Mouse (Mus musculus) heart, embryonic 15.5 days (tissue): ENCODE results near the gene Mei4. TPM values are rescaled to one million over a fixed set of nuclear protein-coding genes. Genes with fewer than 3 reads are reported as not detected.

ENCODE experiments used
- ATAC-seq: fragments of 200-750 bp; cut with Nextera tagmentation; replicated peaks from 2 replicates; pipeline ENCODE4 v1.8.0; 2017; ENCODE audit warnings: low read depth, moderate TSS enrichment; ENCODE audit not compliant: insufficient number of reproducible peaks, insufficient read depth, low FRiP score
- H3K27ac ChIP-seq: fragments of 300-500 bp; sonication (generic); 2 replicates; pipeline ENCODE4 v1.5.1; 2015; ENCODE audit warnings: mild to moderate bottlenecking, inconsistent platforms
- H3K27me3 ChIP-seq: fragments of 300-500 bp; sonication (generic); 2 replicates; pipeline ENCODE4 v1.6.1; 2015; ENCODE audit warnings: inconsistent platforms
- H3K36me3 ChIP-seq: fragments of 300-500 bp; sonication (generic); 2 replicates; pipeline ENCODE4 v1.6.1; 2015; ENCODE audit warnings: mild to moderate bottlenecking, inconsistent platforms
- H3K4me1 ChIP-seq: fragments of 300-500 bp; sonication (generic); replicated peaks from 2 replicates; pipeline ENCODE4 v1.6.1; 2015; ENCODE audit warnings: inconsistent platforms
- H3K4me2 ChIP-seq: fragments of 300-500 bp; sonication (generic); 2 replicates; pipeline ENCODE4 v1.6.1; 2015; ENCODE audit warnings: inconsistent platforms, mild to moderate bottlenecking, moderate library complexity
- H3K4me3 ChIP-seq: fragments of 300-500 bp; sonication (generic); 2 replicates; pipeline ENCODE4 v1.5.1; 2015; ENCODE audit warnings: mild to moderate bottlenecking, inconsistent platforms
- H3K9ac ChIP-seq: fragments of 300-500 bp; sonication (generic); 2 replicates; pipeline ENCODE4 v1.6.1; 2015; ENCODE audit warnings: mild to moderate bottlenecking, inconsistent platforms
- H3K9me3 ChIP-seq: fragments of 300-500 bp; sonication (generic); replicated peaks from 2 replicates; pipeline ENCODE4 v1.6.1; 2016; ENCODE audit warnings: inconsistent platforms
- WGBS: fragments of 180-500 bp; shearing (Covaris S2); methylation state at CpG from one replicate; pipeline ENCODE4 v1.1.7; 2015; ENCODE audit warnings: mixed read lengths; 5-methylcytosine and 5-hydroxymethylcytosine counted together
- polyA plus RNA-seq: library from polyadenylated mRNA; unstranded; fragments of >200 nt; fragmentation: Nextera tagmentation; extraction: Ambion mirVana; gene quantifications from 2 replicates; pipeline ENCODE4 v1.2.1, GENCODE M21; 2015

The Mei4 gene
- polyA plus RNA-seq, 1 experiment from 2014 or later = 0.20 TPM

DNA sequence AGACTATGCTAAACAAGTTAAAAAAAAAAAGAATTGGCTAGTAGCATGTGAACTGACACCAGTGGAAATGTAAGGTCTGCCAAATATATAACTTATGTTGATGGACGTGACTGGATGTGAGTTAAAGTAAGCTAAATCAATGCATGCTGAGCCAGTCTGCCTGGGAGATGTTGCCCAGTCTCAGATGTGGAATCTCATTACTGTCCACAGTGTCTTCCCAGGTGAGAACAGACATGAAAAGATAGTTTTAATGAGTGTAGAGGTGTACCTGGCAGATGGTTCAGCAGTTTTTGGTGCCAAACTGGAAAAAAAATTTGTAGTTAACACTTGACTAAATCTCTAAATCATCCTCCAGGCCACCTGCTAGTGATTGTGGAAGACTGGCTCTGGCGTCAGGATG, 94.4 kb downstream of the Mei4 start:
- H3K27ac ChIP-seq = no peak overlapping the region
- WGBS = 65% methylated on average over 2 of the region's 2 CpGs

DNA sequence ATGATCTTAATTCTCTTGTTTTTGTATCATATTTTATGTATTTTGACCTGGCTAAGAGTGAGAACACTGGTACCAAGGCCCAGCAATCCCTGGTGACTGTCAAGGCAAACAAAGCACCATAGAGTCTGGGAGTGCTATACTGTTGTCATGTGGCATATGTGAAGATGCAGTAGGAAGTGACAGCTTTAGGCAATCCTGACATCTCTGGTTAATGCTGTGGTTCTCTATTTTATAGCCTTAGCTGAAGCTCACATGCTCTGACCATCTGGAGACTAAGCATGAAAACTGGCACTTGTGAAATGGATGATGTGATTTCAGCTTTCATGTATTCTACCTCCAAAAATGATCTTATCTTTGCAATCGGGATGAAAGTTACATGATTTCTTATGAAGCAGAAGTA, 103.3 kb downstream of the Mei4 start:
- Histone ChIP-seq H3K9me3 (no peaks in the 10 kb centered on the region), H3K9ac (no peak overlapping the region), H3K27me3 (no peaks in the 10 kb centered on the region), H3K36me3 (no peaks in the 10 kb centered on the region), H3K27ac (no peak overlapping the region), H3K4me2 (no peak overlapping the region), H3K4me3 (no peak overlapping the region), H3K4me1 (no peaks in the 10 kb centered on the region)
- WGBS = 75% methylated on average over 1 of the region's 1 CpGs
- ATAC-seq = no peak

More for the DNA sequence above, 94.4 kb downstream of the Mei4 start:
- Histone ChIP-seq H3K9ac (no peak overlapping the region), H3K4me2 (no peak overlapping the region), H3K27me3 (no peaks in the 10 kb centered on the region), H3K36me3 (no peaks in the 10 kb centered on the region), H3K9me3 (no peaks in the 10 kb centered on the region), H3K4me1 (no peaks in the 10 kb centered on the region), H3K4me3 (no peak overlapping the region)
- no peak for ATAC-seq

DNA sequence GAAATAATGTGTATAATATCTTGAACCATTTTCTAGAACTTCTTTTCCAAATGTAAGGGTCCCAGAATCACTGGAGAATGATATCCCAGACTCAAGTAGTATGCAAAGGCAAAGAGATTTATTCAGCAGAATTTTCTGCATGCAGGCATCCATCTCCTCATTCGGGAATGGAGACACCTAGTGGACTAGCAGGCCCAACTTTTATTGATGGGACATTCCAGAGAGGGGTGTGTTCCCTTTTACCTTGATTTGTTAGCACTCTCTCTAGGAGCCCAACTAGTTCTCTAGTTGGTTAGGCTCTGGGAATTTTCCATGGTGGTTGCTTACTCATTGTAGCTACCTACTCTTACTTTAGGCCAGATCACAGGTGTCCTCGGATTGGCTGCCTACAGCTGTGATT, 105.5 kb downstream of the Mei4 start:
- no peak for ATAC-seq
- WGBS = 43% methylated on average over 2 of the region's 2 CpGs
- H3K4me2 ChIP-seq = no peak overlapping the region
- no peak overlapping the region for H3K27ac ChIP-seq
- no peak overlapping the region for H3K4me3 ChIP-seq
- no peaks in the 10 kb centered on the region for H3K9me3 ChIP-seq
- H3K9ac ChIP-seq = no peak overlapping the region
- H3K36me3 ChIP-seq = no peaks in the 10 kb centered on the region
- H3K27me3 ChIP-seq = no peaks in the 10 kb centered on the region
- no peaks in the 10 kb centered on the region for H3K4me1 ChIP-seq

DNA sequence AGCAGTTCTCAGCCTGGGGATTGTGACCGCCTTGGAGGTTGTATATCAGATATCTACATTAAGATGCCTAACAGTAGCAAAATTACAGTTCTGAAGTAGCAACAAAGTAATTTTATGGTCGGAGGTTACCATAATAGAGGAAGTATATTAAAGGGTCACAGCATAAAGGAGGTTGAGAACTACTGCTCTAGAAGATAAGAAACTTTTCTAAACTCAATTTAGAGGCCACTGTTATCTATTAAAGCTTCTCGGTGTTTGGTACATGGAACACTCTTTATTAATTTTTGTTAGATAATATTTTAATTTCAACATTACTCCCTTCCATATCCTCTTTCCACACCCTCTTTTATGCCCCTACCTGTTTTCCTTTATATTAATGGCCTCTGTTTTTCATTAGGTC, 119.0 kb downstream of the Mei4 start:
- no peaks in the 10 kb centered on the region for H3K27me3 ChIP-seq
- no peak for ATAC-seq
- no peak overlapping the region for H3K27ac ChIP-seq
- 73% methylated on average over 3 of the region's 3 CpGs for WGBS
- H3K36me3 ChIP-seq = no peaks in the 10 kb centered on the region
- no peak overlapping the region for H3K9ac ChIP-seq
- no peaks in the 10 kb centered on the region for H3K9me3 ChIP-seq
- H3K4me3 ChIP-seq = no peak overlapping the region
- H3K4me2 ChIP-seq = no peak overlapping the region
- H3K4me1 ChIP-seq = no peaks in the 10 kb centered on the region

DNA sequence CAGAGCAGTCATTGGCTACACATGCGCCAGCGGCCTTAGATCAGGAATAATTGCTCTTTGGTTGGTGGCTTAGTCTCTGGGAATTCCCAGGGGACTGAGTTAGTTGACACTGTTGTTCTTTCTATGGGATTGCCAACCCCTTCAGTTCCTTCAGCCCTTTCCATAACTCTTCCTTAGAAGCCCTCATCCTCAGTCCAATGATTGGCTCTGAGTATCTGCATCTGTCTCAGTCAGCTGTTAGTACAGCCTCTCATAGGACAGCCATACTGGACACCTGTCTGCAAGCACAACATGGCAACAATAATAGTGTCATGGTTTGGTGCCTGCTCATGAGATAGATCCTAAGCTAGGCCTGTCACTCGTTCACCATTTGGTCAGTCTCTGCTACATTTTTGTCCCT, 149.5 kb downstream of the Mei4 start:
- no peak overlapping the region for H3K9ac ChIP-seq
- no peak for ATAC-seq
- WGBS = 63% methylated on average over 3 of the region's 3 CpGs

DNA sequence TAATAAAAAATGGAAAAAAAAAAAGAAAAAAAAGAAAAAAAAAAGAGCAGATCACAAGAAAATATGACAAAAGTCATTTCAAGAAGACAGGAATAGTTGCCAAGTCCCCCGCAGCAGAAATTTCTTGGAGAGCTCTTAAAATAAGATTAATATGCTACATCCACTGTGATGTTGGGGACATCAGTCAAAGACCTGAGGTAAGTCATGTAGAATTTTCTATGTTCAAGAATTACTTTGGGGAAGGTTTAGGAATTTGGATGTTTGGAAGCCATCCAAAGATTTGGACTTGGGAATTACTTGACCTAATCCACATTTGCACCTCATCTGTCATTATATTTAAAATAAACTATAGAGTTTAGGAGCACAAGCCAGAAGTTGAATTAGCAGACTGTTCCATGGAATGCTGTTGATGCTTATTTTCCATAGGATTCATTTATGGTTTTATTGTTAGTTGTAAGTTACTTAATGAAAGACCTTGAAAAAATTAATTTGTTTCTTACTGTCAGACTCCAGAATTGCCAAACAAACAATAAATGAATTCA, 179.1 kb downstream of the Mei4 start:
- ATAC-seq = no peak
- Histone ChIP-seq H3K27ac (no peak overlapping the region), H3K9me3 (no peaks in the 10 kb centered on the region), H3K27me3 (no peaks in the 10 kb centered on the region), H3K9ac (no peak overlapping the region), H3K4me1 (no peaks in the 10 kb centered on the region), H3K4me3 (no peak overlapping the region), H3K36me3 (no peaks in the 10 kb centered on the region), H3K4me2 (no peak overlapping the region)
- WGBS = 80% methylated on average over 1 of the region's 1 CpGs

More for the DNA sequence above, 149.5 kb downstream of the Mei4 start:
- Histone ChIP-seq H3K4me3 (no peak overlapping the region), H3K27me3 (no peaks in the 10 kb centered on the region), H3K4me2 (no peak overlapping the region), H3K27ac (no peak overlapping the region), H3K36me3 (no peaks in the 10 kb centered on the region), H3K9me3 (no peaks in the 10 kb centered on the region), H3K4me1 (no peaks in the 10 kb centered on the region)

DNA sequence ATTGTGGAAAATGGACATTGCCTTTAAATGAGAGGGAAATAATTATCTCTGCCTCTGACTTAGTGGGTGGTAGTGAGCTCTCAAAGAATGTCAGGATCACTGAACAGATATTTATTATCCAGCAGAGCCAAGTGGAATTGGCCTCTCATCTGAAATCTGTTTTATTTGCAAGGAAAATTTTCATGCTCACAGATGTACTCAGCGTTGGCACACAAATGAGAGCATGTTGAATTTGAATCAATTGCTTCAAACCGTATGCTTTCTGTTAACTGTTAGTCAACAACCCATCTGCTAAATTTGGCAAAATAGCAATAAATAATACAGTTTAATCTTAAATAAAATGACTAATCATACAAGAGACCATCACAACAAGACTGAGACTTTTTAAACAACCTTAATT, 181.0 kb downstream of the Mei4 start:
- ATAC-seq = no peak
- no peak overlapping the region for H3K9ac ChIP-seq
- no peaks in the 10 kb centered on the region for H3K9me3 ChIP-seq
- H3K4me1 ChIP-seq = no peaks in the 10 kb centered on the region
- no peaks in the 10 kb centered on the region for H3K36me3 ChIP-seq
- no peak overlapping the region for H3K4me2 ChIP-seq
- H3K27me3 ChIP-seq = no peaks in the 10 kb centered on the region
- no peak overlapping the region for H3K27ac ChIP-seq
- no peak overlapping the region for H3K4me3 ChIP-seq
- 75% methylated on average over 2 of the region's 2 CpGs for WGBS

DNA sequence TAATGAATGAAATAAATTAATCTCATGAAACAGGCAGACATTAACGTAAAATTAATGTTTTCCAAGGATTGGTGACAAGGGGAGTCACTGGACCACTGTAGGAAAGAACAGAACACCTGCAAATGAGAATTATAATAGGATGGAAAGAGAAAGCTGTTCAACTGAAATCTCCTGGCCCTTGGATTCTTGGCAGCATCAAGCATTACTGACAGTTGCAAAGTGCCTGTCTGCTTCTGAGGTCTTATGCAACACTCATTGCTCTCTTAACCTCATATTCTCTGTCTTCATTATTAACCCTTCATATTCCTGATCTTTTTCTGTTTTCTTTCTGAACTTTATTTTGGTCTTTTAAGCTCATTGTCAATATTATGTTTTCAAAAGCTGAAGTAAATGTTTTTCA, 210.4 kb downstream of the Mei4 start:
- Histone ChIP-seq H3K36me3 (no peaks in the 10 kb centered on the region), H3K27ac (no peak overlapping the region), H3K4me3 (no peak overlapping the region), H3K4me2 (no peak overlapping the region), H3K4me1 (no peaks in the 10 kb centered on the region), H3K9ac (no peak overlapping the region), H3K27me3 (no peaks in the 10 kb centered on the region), H3K9me3 (no peaks in the 10 kb centered on the region)
- WGBS = 59% methylated on average over 1 of the region's 1 CpGs
- no peak for ATAC-seq

DNA sequence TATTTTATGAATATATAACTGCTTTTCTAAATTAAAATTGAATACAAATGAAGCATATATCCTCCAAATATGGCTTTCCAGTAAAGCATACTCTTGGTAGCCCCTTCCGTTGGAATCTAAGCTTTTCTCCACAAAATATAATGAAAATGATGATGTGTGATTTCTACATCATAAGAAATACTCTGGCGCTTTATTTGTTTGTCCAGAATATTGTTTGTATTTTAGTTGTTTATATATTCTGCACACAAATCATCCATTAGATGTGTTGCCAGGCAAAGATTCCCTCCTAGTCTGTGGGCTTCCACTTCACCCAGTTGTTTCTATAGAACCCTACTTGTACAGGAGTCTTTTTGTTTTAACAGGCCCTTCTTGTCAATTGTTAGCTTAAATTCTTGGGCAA, 211.8 kb downstream of the Mei4 start:
- Histone ChIP-seq H3K4me2 (no peak overlapping the region), H3K4me3 (no peak overlapping the region), H3K9ac (no peak overlapping the region), H3K4me1 (no peaks in the 10 kb centered on the region), H3K9me3 (no peaks in the 10 kb centered on the region), H3K27ac (no peak overlapping the region), H3K27me3 (no peaks in the 10 kb centered on the region), H3K36me3 (no peaks in the 10 kb centered on the region)
- ATAC-seq = no peak
- WGBS = 81% methylated on average over 2 of the region's 2 CpGs

DNA sequence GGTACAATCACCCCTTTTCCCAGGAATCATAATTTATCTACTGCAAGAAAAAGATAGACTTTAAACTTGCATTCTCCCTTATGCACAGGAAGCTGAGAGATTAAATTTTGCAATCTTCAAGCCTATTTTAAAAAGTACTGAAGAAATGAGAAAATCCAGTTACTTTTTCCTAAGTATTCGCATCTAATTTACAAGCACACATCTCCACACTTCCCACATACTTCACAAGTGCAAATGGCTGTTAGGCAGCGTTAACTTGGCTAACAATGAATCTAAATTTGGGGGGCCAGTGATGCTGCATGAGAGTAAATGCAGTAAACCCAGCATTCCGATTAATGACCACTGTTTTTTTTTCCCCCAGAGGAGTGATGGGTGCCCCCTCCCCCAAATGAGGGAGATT, 232.9 kb downstream of the Mei4 start:
- no peak overlapping the region for H3K9ac ChIP-seq
- WGBS = 68% methylated on average over 3 of the region's 3 CpGs
- no peak overlapping the region for H3K4me3 ChIP-seq
- no peak overlapping the region for H3K27ac ChIP-seq
- H3K9me3 ChIP-seq = no peaks in the 10 kb centered on the region
- no peaks in the 10 kb centered on the region for H3K27me3 ChIP-seq
- ATAC-seq = no peak
- no peaks in the 10 kb centered on the region for H3K4me1 ChIP-seq
- H3K4me2 ChIP-seq = no peak overlapping the region
- H3K36me3 ChIP-seq = no peaks in the 10 kb centered on the region

DNA sequence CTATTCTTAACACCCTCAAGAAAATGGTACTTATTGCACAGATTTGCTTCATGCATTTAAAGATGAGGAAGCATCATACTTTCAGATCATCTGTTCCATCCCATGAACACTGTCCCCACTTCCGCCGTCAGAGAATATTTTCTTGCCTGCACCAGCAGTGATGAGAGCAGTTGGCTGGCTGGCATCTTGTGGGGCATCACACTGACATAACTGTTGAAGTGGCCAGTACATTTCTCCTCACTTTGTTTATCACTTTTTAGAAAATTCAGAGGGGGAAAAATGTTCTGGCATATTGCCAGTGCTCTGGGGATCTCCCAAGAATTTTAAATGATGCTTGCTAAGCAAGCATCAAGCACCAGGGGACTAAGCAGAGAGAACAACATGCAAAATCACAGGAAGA, 251.4 kb downstream of the Mei4 start:
- H3K9me3 ChIP-seq = no peaks in the 10 kb centered on the region
- H3K9ac ChIP-seq = no peak overlapping the region
- no peaks in the 10 kb centered on the region for H3K27me3 ChIP-seq
- ATAC-seq = no peak
- no peaks in the 10 kb centered on the region for H3K4me1 ChIP-seq
- H3K27ac ChIP-seq = no peak overlapping the region
- no peaks in the 10 kb centered on the region for H3K36me3 ChIP-seq
- 78% methylated on average over 2 of the region's 2 CpGs for WGBS
- H3K4me2 ChIP-seq = no peak overlapping the region
- no peak overlapping the region for H3K4me3 ChIP-seq

DNA sequence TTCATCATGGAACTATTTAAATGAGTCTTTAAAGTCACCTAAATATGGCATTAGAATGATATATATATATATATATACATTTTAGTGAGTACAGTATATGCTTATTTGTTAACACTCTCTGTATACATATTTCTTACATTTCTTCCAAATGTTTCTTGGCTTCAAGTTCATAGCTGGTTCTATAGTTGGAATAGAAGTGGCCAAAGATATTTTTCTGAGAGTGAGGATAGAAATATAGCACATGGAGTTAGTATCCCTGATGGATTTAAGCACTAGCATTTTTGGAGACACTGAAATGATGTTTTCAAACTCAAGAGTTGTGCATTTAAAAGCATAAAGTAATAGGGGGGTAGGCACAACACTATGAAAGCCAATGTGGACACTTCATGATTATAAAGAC, 272.6 kb downstream of the Mei4 start:
- H3K4me1 ChIP-seq = no peaks in the 10 kb centered on the region
- no peak for ATAC-seq
- H3K9me3 ChIP-seq = no peaks in the 10 kb centered on the region
- no peak overlapping the region for H3K27ac ChIP-seq
- no peak overlapping the region for H3K4me2 ChIP-seq
- H3K36me3 ChIP-seq = no peaks in the 10 kb centered on the region
- H3K4me3 ChIP-seq = no peak overlapping the region
- H3K27me3 ChIP-seq = no peaks in the 10 kb centered on the region
- H3K9ac ChIP-seq = no peak overlapping the region
